Mouse (Mus musculus) embryonic facial prominence, embryonic 10.5 days (tissue): ENCODE measurements around the gene Serpina1d. TPM values are rescaled to one million over a fixed set of nuclear protein-coding genes. Genes with fewer than 3 reads are reported as not detected.
"Not testable (repeated sequence)": the region's sequence is repeated elsewhere in the genome, so short reads cannot be mapped to it uniquely, and the experiment has no call there.

Experiments used
- DNase-seq: peaks from one replicate; pipeline ENCODE4 v3.0.0-alpha.2; 2017; ENCODE audit warnings: low spot score
- H3K27ac ChIP-seq: fragments of 300-500 bp; sonication (generic); replicated peaks from 2 replicates; pipeline ENCODE4 v1.5.1; 2016; ENCODE audit warnings: mild to moderate bottlenecking
- H3K27me3 ChIP-seq: fragments of 300-500 bp; sonication (generic); replicated peaks from 2 replicates; pipeline ENCODE4 v1.6.1; 2016; ENCODE audit warnings: low read depth, mild to moderate bottlenecking; ENCODE audit not compliant: poor library complexity, severe bottlenecking
- H3K36me3 ChIP-seq: fragments of 300-500 bp; sonication (generic); replicated peaks from 2 replicates; pipeline ENCODE4 v1.6.1; 2016; ENCODE audit warnings: mild to moderate bottlenecking, moderate library complexity
- H3K4me1 ChIP-seq: fragments of 300-500 bp; sonication (generic); 2 replicates; pipeline ENCODE4 v1.6.1; 2016
- H3K4me3 ChIP-seq: fragments of 300-500 bp; sonication (generic); 2 replicates; pipeline ENCODE4 v1.5.1; 2016; ENCODE audit warnings: mild to moderate bottlenecking, moderate library complexity
- H3K9me3 ChIP-seq: fragments of 300-500 bp; sonication (generic); 2 replicates; pipeline ENCODE4 v1.6.1; 2016; ENCODE audit warnings: mild to moderate bottlenecking
- WGBS: fragments of 180-500 bp; shearing (Covaris S2); methylation state at CpG from one replicate; pipeline ENCODE4 v1.1.7; 2016; 5-methylcytosine and 5-hydroxymethylcytosine counted together
- polyA plus RNA-seq: library from polyadenylated mRNA; unstranded; fragments of >200 nt; fragmentation: Nextera tagmentation; extraction: Ambion mirVana; gene quantifications from 2 replicates; pipeline ENCODE4 v1.2.1, GENCODE M21; 2016

The Serpina1d gene
- not detected in 2 replicates for polyA plus RNA-seq

GRCm38 (mm10) chr12:103773246-103773851 is at the start of gene Serpina1d:
Gene Serpina1d (minus strand): TSS chr12:103773592.
- H3K27me3 ChIP-seq, H3K4me1 ChIP-seq, H3K36me3 ChIP-seq, H3K4me3 ChIP-seq, H3K27ac ChIP-seq, DNase-seq: not testable (repeated sequence)
- 87% methylated on average over 6 of the region's 6 CpGs for WGBS
- H3K9me3 ChIP-seq: peaks cover 18% of the 10 kb centered on the region; the same call in 1 of the 2 replicates

- H3K27me3 ChIP-seq, DNase-seq, H3K4me3 ChIP-seq, H3K4me1 ChIP-seq, H3K36me3 ChIP-seq, H3K27ac ChIP-seq: not testable (repeated sequence)
- H3K9me3 ChIP-seq: peaks cover 24% of the 10 kb centered on the region; the same call in 1 of the 2 replicates
- 87% methylated on average over 1 of the region's 1 CpGs for whole genome bisulfite sequencing
Observed at GRCm38 (mm10) chr12:103770597-103770996, 2.8 kb downstream of the Serpina1d start.

- not testable (repeated sequence) for H3K4me3 ChIP-seq, H3K27ac ChIP-seq, DNase-seq, H3K4me1 ChIP-seq, H3K27me3 ChIP-seq, H3K36me3 ChIP-seq
- 78% methylated on average over 3 of the region's 3 CpGs for WGBS
- peaks cover 45% of the 10 kb centered on the region for H3K9me3 ChIP-seq
Observed at GRCm38 (mm10) chr12:103763083-103763482, 10.3 kb downstream of the Serpina1d start.

- not testable (repeated sequence) for H3K36me3 ChIP-seq, H3K4me1 ChIP-seq, H3K27me3 ChIP-seq, H3K27ac ChIP-seq, H3K4me3 ChIP-seq, DNase-seq
- H3K9me3 ChIP-seq: peaks cover 34% of the 10 kb centered on the region
- 94% methylated on average over 3 of the region's 3 CpGs for WGBS
Observed at GRCm38 (mm10) chr12:103760316-103760715, 13.1 kb downstream of the Serpina1d start.

GRCm38 (mm10) chr12:103745957-103746356 is 27.4 kb downstream of the Serpina1d start:
- 90% methylated on average over 5 of the region's 5 CpGs for WGBS
- not testable (repeated sequence) for H3K9me3 ChIP-seq

GRCm38 (mm10) chr12:103737791-103738580 is 35.4 kb downstream of the Serpina1d start:
- H3K4me1 ChIP-seq, H3K27ac ChIP-seq, DNase-seq, H3K36me3 ChIP-seq, H3K4me3 ChIP-seq, H3K27me3 ChIP-seq: not testable (repeated sequence)
- WGBS: 85% methylated on average over 6 of the region's 6 CpGs
- H3K9me3 ChIP-seq: peaks cover 12% of the 10 kb centered on the region; the same call in 1 of the 2 replicates

More at GRCm38 (mm10) chr12:103745957-103746356, 27.4 kb downstream of the Serpina1d start:
- not testable (repeated sequence) for H3K36me3 ChIP-seq, H3K27ac ChIP-seq, H3K27me3 ChIP-seq, H3K4me3 ChIP-seq, DNase-seq, H3K4me1 ChIP-seq

- not testable (repeated sequence) for H3K4me3 ChIP-seq
Observed at GRCm38 (mm10) chr12:103735566-103735965, 37.8 kb downstream of the Serpina1d start.

GRCm38 (mm10) chr12:103735101-103735500 is 38.3 kb downstream of the Serpina1d start:
- H3K4me3 ChIP-seq, DNase-seq, H3K4me1 ChIP-seq, H3K36me3 ChIP-seq, H3K27ac ChIP-seq, H3K27me3 ChIP-seq: not testable (repeated sequence)
- peaks cover 14% of the 10 kb centered on the region; the same call in 1 of the 2 replicates for H3K9me3 ChIP-seq
- WGBS: 85% methylated on average over 4 of the region's 4 CpGs

More at GRCm38 (mm10) chr12:103735566-103735965, 37.8 kb downstream of the Serpina1d start:
- not testable (repeated sequence) for H3K27ac ChIP-seq, H3K36me3 ChIP-seq, DNase-seq, H3K27me3 ChIP-seq, H3K4me1 ChIP-seq
- H3K9me3 ChIP-seq: peaks cover 12% of the 10 kb centered on the region; the same call in 1 of the 2 replicates
- WGBS: 90% methylated on average over 4 of the region's 4 CpGs

Other genes with a start within 250 kb of the Serpina1d start
- gene Ppp4r4, start 241.3 kb downstream of the Serpina1d start, polyA plus RNA-seq: 1.7 and 2.1 TPM in 2 replicates
- gene Serpina10, start 142.1 kb downstream of the Serpina1d start, polyA plus RNA-seq: not detected in 2 replicates
- gene Serpina6, start 116.4 kb downstream of the Serpina1d start, polyA plus RNA-seq: not detected in 2 replicates
- not detected in 2 replicates for gene Serpina16, start 97.5 kb downstream of the Serpina1d start, polyA plus RNA-seq
- not detected in 2 replicates for gene Serpina1f, start 78.1 kb downstream of the Serpina1d start, polyA plus RNA-seq
- gene Serpina1b, start 56.8 kb upstream of the Serpina1d start, polyA plus RNA-seq: not detected in 2 replicates
- not detected in 2 replicates for gene Serpina1a, start 90.0 kb upstream of the Serpina1d start, polyA plus RNA-seq
- gene Serpina1c, start 131.3 kb upstream of the Serpina1d start, polyA plus RNA-seq: not detected in 2 replicates
- gene Serpina1e, start 185.4 kb upstream of the Serpina1d start, polyA plus RNA-seq: not detected in 2 replicates
- gene Serpina11, start 216.4 kb upstream of the Serpina1d start, polyA plus RNA-seq: not detected in 2 replicates
- not detected in 2 replicates for gene Serpina9, start 240.2 kb upstream of the Serpina1d start, polyA plus RNA-seq